Mouse (Mus musculus): ENCODE measurements around the gene Adra1b.

DNA sequence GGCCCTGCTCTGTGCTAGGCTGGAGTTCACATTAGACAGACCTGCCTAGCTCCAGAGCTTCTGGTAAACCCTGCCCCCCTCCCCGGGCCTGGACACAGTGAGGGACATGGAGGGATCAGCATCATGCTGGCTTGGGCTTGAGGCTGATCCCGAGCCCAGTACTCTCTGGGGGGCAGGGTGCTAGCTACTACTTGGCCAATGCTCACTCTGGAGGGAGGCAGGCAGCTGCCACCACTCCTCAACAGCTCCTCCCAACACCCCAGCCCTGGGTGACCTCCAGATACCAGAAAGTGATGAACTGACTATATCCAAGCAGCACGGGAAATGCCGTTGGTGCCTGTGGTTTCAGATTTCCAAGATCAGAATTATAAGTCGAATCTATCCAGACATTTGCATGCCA lies 127.3 kb downstream of the Adra1b start:
- TF ChIP-seq GATA1 (IDR thresholded peaks at IDR 0.05; ENCODE audit: borderline replicate concordance, low read length) (no peak), FLI1 (IDR thresholded peaks at IDR 0.05; ENCODE audit: low read length) (no peak)

Data from megakaryocyte, embryonic 14.5 days (primary cell).